Mouse (Mus musculus) Patski (cell line): ENCODE results near the gene Phf7. TPM values are rescaled to one million over a fixed set of nuclear protein-coding genes. Genes with fewer than 3 reads are reported as not detected.

Experiments used
- ATAC-seq: fragments of 100-300 bp; one replicate; pipeline ENCODE4 v1.8.0; 2021
- CTCF ChIA-PET: fragments of 350-600 bp; sonication (Branson Sonifier 250); formaldehyde crosslinking; loops from one replicate; lab custom pipeline; 2022; ENCODE audit warnings: inconsistent platforms; lab: Charles Lee
- POLR2A ChIA-PET: fragments of 350-600 bp; sonication (Branson Sonifier 250); formaldehyde crosslinking; loops from one replicate; lab custom pipeline; 2022; ENCODE audit warnings: antibody characterized with exemption, inconsistent platforms; lab: Charles Lee
- DNase-seq: peaks from one replicate; pipeline ENCODE4 v3.0.0-alpha.2; 2011; ENCODE audit warnings: low read depth, low spot score
- H3K27me3 ChIP-seq: fragments of 371-371 bp; one replicate; pipeline ENCODE4 v1.5.1; 2021
- CTCF ChIP-seq: fragments of 100-300 bp; IDR thresholded peaks from one replicate; pipeline ENCODE4 v1.5.1; 2021
- in situ Hi-C: fragments of 300-500 bp; cut with MboI; formaldehyde crosslinking; loops from 3 replicates; pipeline ENCODE4 v1.11.1; 2018; ENCODE audit warnings: low pct_unique_long_range_greater_than_20kb, mixed read lengths
- polyA plus RNA-seq: library from polyadenylated mRNA; unstranded; gene quantifications from one replicate; pipeline ENCODE4 v1.2.3, GENCODE M21; 2021

The Phf7 gene
- polyA plus RNA-seq, 1 experiment from 2014 or later, result 10.7 TPM

DNA sequence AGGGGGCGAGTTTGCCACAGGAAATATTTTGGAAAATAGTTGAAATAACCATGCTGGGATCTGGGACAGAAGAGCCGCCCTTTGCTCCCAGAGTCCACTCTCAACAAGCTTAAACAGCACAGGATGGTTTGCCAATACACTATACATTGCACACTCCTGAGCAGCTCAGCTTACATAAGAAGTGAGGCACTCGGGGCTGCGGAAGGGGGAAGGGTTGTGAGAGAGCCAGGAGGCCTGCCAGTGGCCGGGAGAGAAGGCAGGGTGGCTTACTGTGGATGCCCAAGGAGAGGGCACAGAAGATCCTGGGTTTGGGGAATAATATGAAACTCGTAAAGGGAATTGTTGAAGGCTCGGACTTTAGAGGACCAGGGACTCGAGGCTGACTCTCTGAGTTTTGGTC, 37.2 kb downstream of the Phf7 start:
- POLR2A ChIA-PET, result no interaction called here
- DNase-seq, result no peak

DNA sequence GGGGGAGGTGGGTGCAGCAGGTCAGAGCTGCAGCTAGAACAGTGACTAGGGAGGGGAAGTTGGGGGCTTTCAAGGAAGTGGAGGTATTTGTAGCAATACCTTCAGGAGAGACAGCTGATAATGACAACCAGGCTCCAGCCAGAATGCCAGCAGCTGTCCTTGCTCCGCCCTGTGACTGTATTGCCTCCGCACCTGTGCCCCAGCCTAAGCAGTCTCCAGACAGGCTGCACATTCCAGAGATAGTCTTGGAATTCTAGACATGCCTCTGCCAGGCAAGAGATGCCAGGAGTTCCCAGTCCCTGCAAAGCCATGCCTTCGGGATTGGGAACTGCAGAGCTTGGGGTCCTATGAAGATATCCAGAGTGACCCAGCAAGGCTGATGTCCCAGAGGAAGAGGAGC, 38.6 kb downstream of the Phf7 start:
- no peaks in the 10 kb centered on the region for H3K27me3 ChIP-seq
- no peak for ATAC-seq
- ChIA-PET CTCF (interaction anchor here (1.2 to 1.6 kb wide), 2 partner anchors 19 to 21 kb away, joined by 3 read pairs; no protein-coding TSS in a partner anchor), POLR2A (interaction anchor here (1.5 kb wide), 1 partner anchor 13 kb away, joined by 3 read pairs; no protein-coding TSS in a partner anchor)
- no peak for DNase-seq
- no peak for TF ChIP-seq CTCF
- in situ Hi-C loops, result no loop called here

More for the DNA sequence above, 37.2 kb downstream of the Phf7 start:
- in situ Hi-C loops, result no loop called here
- ATAC-seq, result no peak
- no peak for TF ChIP-seq CTCF
- CTCF ChIA-PET, result interaction anchor here (1.1 to 1.6 kb wide), 4 partner anchors 16 to 35 kb away, joined by 3 to 5 read pairs (median 3); no protein-coding TSS in a partner anchor
- no peaks in the 10 kb centered on the region for H3K27me3 ChIP-seq

DNA sequence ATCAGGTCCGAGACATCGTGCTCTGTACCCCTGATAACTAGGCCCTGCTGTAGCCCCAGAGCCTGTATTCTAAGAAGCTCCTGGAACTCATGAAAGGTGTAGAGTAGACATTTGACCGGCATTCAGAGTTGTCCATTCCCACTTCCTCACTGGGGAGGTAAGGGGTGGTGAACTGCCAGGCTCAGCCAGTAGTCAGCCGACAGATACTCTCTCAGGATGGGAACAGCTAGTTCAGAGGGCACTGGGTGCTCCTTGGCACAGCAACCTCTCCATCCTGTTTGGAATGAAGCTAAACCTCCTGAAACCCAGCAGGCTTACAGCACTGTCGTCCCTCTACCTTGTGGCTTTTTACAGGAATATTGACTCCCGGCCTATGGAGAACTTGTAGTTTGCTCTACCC, 39.3 kb downstream of the Phf7 start:
- ATAC-seq (no peak), DNase-seq (no peak)
- ChIA-PET POLR2A (interaction anchor here (1.5 kb wide), 1 partner anchor 14 kb away, joined by 3 read pairs; no protein-coding TSS in a partner anchor), CTCF (interaction anchor here (1.2 kb wide), 1 partner anchor 19 kb away, joined by 3 read pairs; no protein-coding TSS in a partner anchor)
- H3K27me3 ChIP-seq, result no peaks in the 10 kb centered on the region
- in situ Hi-C loops, result no loop called here
- no peak for TF ChIP-seq CTCF

DNA sequence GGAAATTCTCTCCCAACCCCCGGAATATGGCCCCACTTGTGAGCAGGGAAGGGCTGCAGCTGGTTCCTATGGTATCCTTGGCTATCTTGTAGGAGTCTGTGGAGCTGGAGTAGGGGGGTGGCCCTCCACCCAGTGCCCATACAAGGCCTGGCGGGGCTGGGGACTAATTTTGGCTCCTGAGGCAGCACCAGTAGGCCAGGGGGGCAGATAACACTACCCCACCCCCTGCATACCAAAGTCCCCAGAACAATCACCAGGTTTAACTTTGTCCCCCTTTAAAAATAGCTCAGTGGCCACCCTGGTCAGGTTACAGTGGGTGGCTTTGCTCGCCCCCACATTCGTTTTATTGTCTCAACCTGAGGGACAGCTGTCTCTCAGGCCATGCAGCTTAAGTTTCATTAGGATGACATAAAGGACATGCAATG, 42.0 kb downstream of the Phf7 start:
- ATAC-seq (no peak), DNase-seq (no peak)
- in situ Hi-C loops, result no loop called here
- TF ChIP-seq CTCF, result no peak
- POLR2A ChIA-PET, result no interaction called here
- H3K27me3 ChIP-seq, result no peaks in the 10 kb centered on the region
- CTCF ChIA-PET, result no interaction called here

DNA sequence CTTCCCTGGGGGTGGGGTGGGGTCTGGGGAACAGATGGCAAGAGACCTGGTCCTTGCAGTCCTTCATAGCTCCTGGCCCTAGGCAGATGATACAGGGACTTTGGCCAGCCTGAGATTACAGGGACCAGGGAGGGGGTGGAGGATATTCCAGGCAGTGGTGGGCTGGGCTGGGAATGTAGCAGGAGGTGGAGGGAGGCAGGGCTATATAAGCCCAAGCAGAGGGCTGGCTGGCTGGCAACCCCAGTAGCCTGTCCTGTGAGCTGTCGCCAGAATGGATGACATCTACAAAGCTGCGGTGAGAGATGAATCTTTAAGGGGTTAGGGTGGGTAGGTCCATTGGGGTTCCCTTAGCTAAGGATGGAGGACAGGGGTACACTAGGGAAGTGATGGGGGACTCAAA, 43.0 kb downstream of the Phf7 start, which contains the start of gene Tnnc1:
TSS of gene Tnnc1 (plus strand) at position 229 of the 400 bp plus-strand sequence.
- TF ChIP-seq CTCF, result no peak
- in situ Hi-C loops, result no loop called here
- no peak for ATAC-seq
- ChIA-PET CTCF (interaction anchor here (0.7 to 1.4 kb wide), 5 partner anchors 8 to 19 kb away, joined by 3 to 4 read pairs (median 4); partner anchors contain the start of gene Nisch), POLR2A (interaction anchor here (0.9 kb wide), 1 partner anchor 42 kb away, joined by 3 read pairs; no protein-coding TSS in a partner anchor)
- no peaks in the 10 kb centered on the region for H3K27me3 ChIP-seq
- DNase-seq, result no peak

DNA sequence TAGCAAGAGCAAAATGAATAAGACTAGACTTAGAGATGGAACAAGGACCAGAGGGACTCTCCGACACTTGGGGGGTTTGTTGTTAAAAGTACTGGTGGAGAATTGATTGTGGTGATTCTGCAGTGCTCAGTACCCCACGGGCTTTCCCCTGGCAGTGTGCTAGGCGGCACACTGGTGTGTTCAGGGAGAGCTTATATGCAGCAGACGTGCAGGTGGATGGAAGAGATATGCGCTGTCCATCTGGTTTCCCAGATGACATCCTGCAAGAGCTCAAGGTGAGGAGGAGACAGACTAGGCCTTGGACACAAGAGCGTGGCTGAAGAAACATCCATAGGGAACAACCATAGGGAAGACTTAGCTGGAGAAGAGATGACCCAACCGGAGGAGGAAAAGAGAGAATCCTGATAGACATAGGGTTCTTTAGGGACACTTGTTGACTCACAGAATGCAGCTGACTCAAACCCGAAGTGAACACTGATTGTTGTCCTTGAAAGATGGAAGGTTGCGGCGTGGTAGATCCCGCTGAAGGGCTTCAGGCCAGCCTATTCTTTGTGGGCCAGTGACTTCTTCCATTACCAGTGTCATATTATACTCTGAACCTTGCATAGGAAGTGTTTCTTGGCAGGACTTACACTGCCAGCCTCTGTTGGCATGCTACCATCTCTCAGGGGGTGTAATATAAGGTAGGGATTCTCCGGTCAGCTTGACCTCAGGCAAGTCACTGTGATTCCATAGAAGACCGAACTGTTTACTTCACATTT, 43.9 kb downstream of the Phf7 start:
- DNase-seq, result no peak
- ATAC-seq, result no peak
- no peaks in the 10 kb centered on the region for H3K27me3 ChIP-seq
- in situ Hi-C loops, result no loop called here
- CTCF ChIA-PET, result interaction anchor here (1.2 to 1.4 kb wide), 3 partner anchors 9 to 18 kb away, joined by 4 read pairs; partner anchors contain the start of gene Nisch
- no peak for TF ChIP-seq CTCF
- POLR2A ChIA-PET, result interaction anchor here (0.6 to 2.6 kb wide), 4 partner anchors 14 to 129 kb away, joined by 4 to 7 read pairs (median 6); no protein-coding TSS in a partner anchor

DNA sequence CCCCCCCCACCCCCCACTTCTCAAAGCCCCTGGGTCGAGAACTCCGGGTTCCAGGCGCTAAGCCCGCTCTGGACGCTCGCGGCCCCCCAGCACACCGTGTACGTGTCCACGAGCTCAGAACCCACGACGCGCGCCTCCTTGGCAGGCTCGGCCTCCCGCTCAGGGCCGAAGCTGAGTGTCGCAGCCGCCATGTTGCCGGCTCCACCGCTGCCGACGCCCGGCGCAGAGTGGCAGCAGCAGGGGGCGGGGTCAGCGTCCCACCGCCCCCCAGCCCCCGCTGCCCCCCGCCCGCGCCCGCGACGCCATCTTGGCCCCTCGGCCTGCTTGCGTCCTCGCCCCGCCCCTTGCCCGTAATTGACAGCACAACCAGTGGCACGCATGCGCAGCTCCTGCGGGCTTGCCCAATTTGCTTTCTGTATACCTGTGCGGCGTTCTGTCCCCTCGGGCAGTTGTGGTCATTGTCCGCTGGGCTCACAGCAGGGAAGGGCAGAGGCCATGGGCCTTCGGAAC, 44.6 kb downstream of the Phf7 start:
- no peaks in the 10 kb centered on the region for H3K27me3 ChIP-seq
- no peak for TF ChIP-seq CTCF
- CTCF ChIA-PET, result no interaction called here
- in situ Hi-C loops, result no loop called here
- POLR2A ChIA-PET, result interaction anchor here (0.6 to 2.6 kb wide), 4 partner anchors 13 to 129 kb away, joined by 4 to 7 read pairs (median 6); no protein-coding TSS in a partner anchor
- ATAC-seq, result peak; percentile 66
- no peak for DNase-seq

DNA sequence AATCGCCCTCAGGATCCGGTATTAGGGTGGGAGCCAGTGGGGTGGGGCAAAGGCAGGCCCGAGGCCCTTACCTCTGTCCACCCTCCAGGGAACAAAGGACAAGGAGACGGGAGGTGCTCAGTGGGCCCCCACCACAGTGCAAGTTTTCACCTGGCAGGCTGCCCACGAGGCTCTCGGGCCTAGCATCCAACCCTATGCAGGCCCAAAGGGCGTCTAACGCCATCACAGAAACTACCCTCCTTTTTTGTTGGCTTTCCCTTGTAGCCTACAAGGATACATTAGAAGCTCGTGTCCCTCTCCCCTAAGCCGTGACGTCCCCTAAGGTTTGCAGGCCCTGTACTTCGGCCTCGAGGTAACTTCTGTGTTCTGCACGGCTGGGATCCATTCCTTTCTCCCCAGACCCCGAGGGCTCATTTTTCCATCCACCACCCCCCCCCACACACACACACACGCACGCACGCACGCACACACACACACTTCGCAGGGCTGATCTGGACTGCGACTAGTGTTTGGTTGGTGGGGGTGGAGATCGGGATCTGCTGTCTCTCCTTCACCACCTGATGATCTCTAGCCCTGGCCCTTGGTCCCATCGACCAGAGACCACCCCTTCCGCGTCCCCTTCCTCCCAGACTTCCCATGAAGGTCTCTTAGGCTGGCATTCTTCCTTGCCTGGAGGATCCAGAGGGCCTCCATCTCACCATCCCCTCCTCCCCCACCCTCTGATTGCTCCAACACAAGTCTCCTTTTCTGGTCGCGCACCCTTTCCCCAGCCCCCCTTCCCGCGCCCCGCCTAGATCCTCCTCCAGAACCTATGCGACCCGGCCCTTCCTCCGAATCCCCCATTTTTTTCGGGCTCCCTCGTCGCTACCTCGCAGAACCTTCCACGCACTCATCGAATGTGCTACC, 45.3 kb downstream of the Phf7 start:
- in situ Hi-C loops, result no loop called here
- peak; percentile 15 for ATAC-seq
- POLR2A ChIA-PET, result interaction anchor here (1.0 to 2.6 kb wide), 4 partner anchors 11 to 40 kb away, joined by 3 to 6 read pairs (median 5); no protein-coding TSS in a partner anchor
- TF ChIP-seq CTCF, result no peak
- CTCF ChIA-PET, result interaction anchor here (1.0 to 1.2 kb wide), 3 partner anchors 9 to 40 kb away, joined by 3 to 7 read pairs (median 3); no protein-coding TSS in a partner anchor
- no peaks in the 10 kb centered on the region for H3K27me3 ChIP-seq
- no peak for DNase-seq

DNA sequence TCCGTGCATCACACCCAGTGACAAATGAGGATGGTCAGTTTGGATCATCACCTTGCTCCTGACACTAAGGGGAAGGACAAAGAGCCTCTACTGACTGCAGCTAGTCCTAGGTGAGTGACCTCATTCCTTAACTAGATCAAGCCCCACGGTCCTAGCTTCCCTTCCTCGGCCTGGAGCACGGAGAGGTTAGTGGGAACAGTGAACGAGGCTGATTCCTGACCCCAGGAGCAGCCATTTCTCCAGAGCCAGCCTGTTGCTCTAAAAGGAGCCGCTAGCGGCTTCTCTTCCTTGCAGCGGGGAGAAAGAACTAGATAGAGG, 45.9 kb downstream of the Phf7 start:
- DNase-seq, result no peak

More for the DNA sequence above, 45.9 kb downstream of the Phf7 start:
- no peaks in the 10 kb centered on the region for H3K27me3 ChIP-seq
- ChIA-PET CTCF (interaction anchor here (1.0 to 1.2 kb wide), 4 partner anchors 9 to 39 kb away, joined by 3 to 7 read pairs (median 3); no protein-coding TSS in a partner anchor), POLR2A (interaction anchor here (1.4 to 2.6 kb wide), 2 partner anchors 10 to 12 kb away, joined by 3 to 6 read pairs; no protein-coding TSS in a partner anchor)
- TF ChIP-seq CTCF, result no peak
- in situ Hi-C loops, result no loop called here
- ATAC-seq, result peak; percentile 6
